8 mouse cellular contexts compared by ENCODE assay signal in genomic region chrX:7763631-7764393, GRCm38 (mm10). TPM values are rescaled to one million over a fixed set of nuclear protein-coding genes. Genes with fewer than 3 reads are reported as not detected.
A peak's percentile ranks its signal among the peaks of the same experiment; 100 is the strongest.
DNase-seq lines count a peak whose midpoint lies in the region; ATAC-seq and TF ChIP-seq lines count a peak whose summit lies in the region.

No protein-coding gene starts in this region.

- peak overlapping the region; percentile 64 for H3K4me3 ChIP-seq in lung, embryonic 14.5 days (ENCODE audit: low read depth, low read length)
- H3K4me3 ChIP-seq in neural tube, embryonic 15.5 days (replicated peaks) = peak overlapping the region; percentile 61

- peaks cover 28% of the 10 kb centered on the region for H3K36me3 ChIP-seq in lung, embryonic 14.5 days (ENCODE audit: insufficient read depth)
- H3K36me3 ChIP-seq in neural tube, embryonic 15.5 days = peaks cover 8% of the 10 kb centered on the region

- WGBS in lung, embryonic 14.5 days = 9% methylated on average over 22 of the region's 22 CpGs
- 18% methylated on average over 22 of the region's 22 CpGs for WGBS in neural tube, embryonic 15.5 days

- intact Hi-C loops in left cerebral cortex, postnatal 25 days (cut with DNase I) = loop anchor here (2.0 kb wide), 1 partner anchor 27 kb away; no protein-coding TSS in a partner anchor
- intact Hi-C loops in left cerebral cortex, postnatal 36 days (cut with DNase I) = no loop called here

- no peak for TF ChIP-seq CTCF in lung, embryonic 14.5 days (IDR thresholded peaks at IDR 0.05; ENCODE audit: low read depth)

- H3K9me3 ChIP-seq in lung, embryonic 14.5 days (ENCODE audit: low read depth, low read length) = no peaks in the 10 kb centered on the region
- no peaks in the 10 kb centered on the region for H3K9me3 ChIP-seq in neural tube, embryonic 15.5 days (replicated peaks)

- H3K4me1 ChIP-seq in lung, embryonic 14.5 days (ENCODE audit: insufficient read depth) = no peaks in the 10 kb centered on the region
- peaks cover 27% of the 10 kb centered on the region for H3K4me1 ChIP-seq in neural tube, embryonic 15.5 days

- H3K27me3 ChIP-seq in lung, embryonic 14.5 days (ENCODE audit: insufficient read depth, low read length) = no peaks in the 10 kb centered on the region
- H3K27me3 ChIP-seq in neural tube, embryonic 15.5 days (replicated peaks) = no peaks in the 10 kb centered on the region

- DNase-seq in left cerebral cortex, postnatal 25 days (ENCODE audit: low spot score in 2 of 2) = peak; percentile 20 to 32
- no peak for DNase-seq in left cerebral cortex, postnatal 36 days (ENCODE audit: low spot score in 2 of 2)
- DNase-seq in adrenal gland, postnatal 14 days = peak; percentile 29
- DNase-seq in heart, adult 18-20 months = peak; percentile 59 to 74
- DNase-seq in kidney, adult 11 months = peak; percentile 27
- peak; percentile 49 for DNase-seq in lung, embryonic 14.5 days
- no peak for DNase-seq in layer of hippocampus, postnatal 25 days (ENCODE audit: extremely low spot score in 1 of 2, low spot score in 1 of 2)

- peak overlapping the region; percentile 75; the same call in 1 of the 2 replicates for H3K27ac ChIP-seq in lung, embryonic 14.5 days (ENCODE audit: low read depth)
- no peak overlapping the region for H3K27ac ChIP-seq in neural tube, embryonic 15.5 days (replicated peaks)

- peak overlapping the region; percentile 67 for H3K9ac ChIP-seq in lung, embryonic 14.5 days
- peak overlapping the region; percentile 57 for H3K9ac ChIP-seq in neural tube, embryonic 15.5 days (replicated peaks)

- H3K4me2 ChIP-seq in lung, embryonic 14.5 days = peak overlapping the region; percentile 69
- H3K4me2 ChIP-seq in neural tube, embryonic 15.5 days = peak overlapping the region; percentile 63

- peak; percentile 30; the same call in 1 of the 2 replicates for ATAC-seq in lung, embryonic 14.5 days (ENCODE audit: insufficient read depth)
- no peak for ATAC-seq in neural tube, embryonic 15.5 days (ENCODE audit: low FRiP score)

RNA-seq across cellular contexts. Expression of gene Tfe3, which starts 1.5 kb away (rescaled TPM):
- 10 to 100 TPM; 29.9 to 36.0 TPM for total RNA-seq in left cerebral cortex, postnatal 25 days (2021)
- total RNA-seq in left cerebral cortex, postnatal 36 days (2021) = 10 to 100 TPM; 32.5 to 33.8 TPM
- 41.0 and 45.4 TPM in 2 replicates for total RNA-seq in adrenal gland, postnatal 14 days (2021)
- 10 to 100 TPM; 12.6 to 13.0 TPM for total RNA-seq in heart, adult 18-20 months (2021)
- polyA plus RNA-seq in lung, embryonic 14.5 days (2014; fragmentation: Nextera tagmentation; extraction: Ambion mirVana) = 21.7 and 22.5 TPM in 2 replicates
- polyA plus RNA-seq in neural tube, embryonic 15.5 days (2015; fragmentation: Nextera tagmentation; extraction: Ambion mirVana) = 24.7 and 25.2 TPM in 2 replicates
- total RNA-seq in layer of hippocampus, postnatal 25 days (2021) = 10 to 100 TPM; 28.7 to 33.5 TPM

RNA-seq across cellular contexts. Expression of gene Ccdc120, which starts 13.1 kb away (rescaled TPM):
- 10 to 100 TPM; 19.5 to 22.1 TPM for total RNA-seq in left cerebral cortex, postnatal 25 days (2021)
- 10 to 100 TPM; 22.8 to 24.8 TPM for total RNA-seq in left cerebral cortex, postnatal 36 days (2021)
- 4.2 TPM in 2 replicates for total RNA-seq in adrenal gland, postnatal 14 days (2021)
- under 1 TPM; 0.59 to 0.67 TPM for total RNA-seq in heart, adult 18-20 months (2021)
- 22.7 and 25.3 TPM in 2 replicates for polyA plus RNA-seq in lung, embryonic 14.5 days (2014; fragmentation: Nextera tagmentation; extraction: Ambion mirVana)
- polyA plus RNA-seq in neural tube, embryonic 15.5 days (2015; fragmentation: Nextera tagmentation; extraction: Ambion mirVana) = 50.8 and 56.3 TPM in 2 replicates
- total RNA-seq in layer of hippocampus, postnatal 25 days (2021) = 10 to 100 TPM; 17.0 to 20.9 TPM

RNA-seq across cellular contexts. Expression of gene Gripap1, which starts 25.8 kb away (rescaled TPM):
- total RNA-seq in left cerebral cortex, postnatal 25 days (2021) = 100 to 1,000 TPM in 1 of 2 experiments, 10 to 100 TPM in 1; 99.6 to 105 TPM
- 100 to 1,000 TPM in 1 of 2 experiments, 10 to 100 TPM in 1; 90.3 to 118 TPM for total RNA-seq in left cerebral cortex, postnatal 36 days (2021)
- 49.0 and 56.4 TPM in 2 replicates for total RNA-seq in adrenal gland, postnatal 14 days (2021)
- total RNA-seq in heart, adult 18-20 months (2021) = 10 to 100 TPM; 20.5 to 22.9 TPM
- polyA plus RNA-seq in lung, embryonic 14.5 days (2014; fragmentation: Nextera tagmentation; extraction: Ambion mirVana) = 30.7 and 34.1 TPM in 2 replicates
- 63.0 and 67.4 TPM in 2 replicates for polyA plus RNA-seq in neural tube, embryonic 15.5 days (2015; fragmentation: Nextera tagmentation; extraction: Ambion mirVana)
- 100 to 1,000 TPM in 1 of 2 experiments, 10 to 100 TPM in 1; 87.8 to 116 TPM for total RNA-seq in layer of hippocampus, postnatal 25 days (2021)

RNA-seq across cellular contexts. Expression of gene Praf2, which starts 35.6 kb away (rescaled TPM):
- 100 to 1,000 TPM in 1 of 2 experiments, 10 to 100 TPM in 1; 99.9 to 103 TPM for total RNA-seq in left cerebral cortex, postnatal 25 days (2021)
- total RNA-seq in left cerebral cortex, postnatal 36 days (2021) = 100 to 1,000 TPM in 1 of 2 experiments, 10 to 100 TPM in 1; 91.1 to 103 TPM
- 11.1 and 11.8 TPM in 2 replicates for total RNA-seq in adrenal gland, postnatal 14 days (2021)
- total RNA-seq in heart, adult 18-20 months (2021) = 1 to 10 TPM; 5.1 to 5.3 TPM
- 71.2 and 71.8 TPM in 2 replicates for polyA plus RNA-seq in lung, embryonic 14.5 days (2014; fragmentation: Nextera tagmentation; extraction: Ambion mirVana)
- 128 and 132 TPM in 2 replicates for polyA plus RNA-seq in neural tube, embryonic 15.5 days (2015; fragmentation: Nextera tagmentation; extraction: Ambion mirVana)
- total RNA-seq in layer of hippocampus, postnatal 25 days (2021) = 100 to 1,000 TPM; 100 to 109 TPM

RNA-seq across cellular contexts. Expression of gene Gm45208, which starts 41.8 kb away (rescaled TPM):
- not detected for total RNA-seq in left cerebral cortex, postnatal 25 days (2021)
- not detected for total RNA-seq in left cerebral cortex, postnatal 36 days (2021)
- total RNA-seq in adrenal gland, postnatal 14 days (2021) = 0.52 TPM in 1 of 2 replicates, not detected in the other
- not detected for total RNA-seq in heart, adult 18-20 months (2021)
- 0.49 and 1.1 TPM in 2 replicates for polyA plus RNA-seq in lung, embryonic 14.5 days (2014; fragmentation: Nextera tagmentation; extraction: Ambion mirVana)
- 1.4 TPM in 1 of 2 replicates, not detected in the other for polyA plus RNA-seq in neural tube, embryonic 15.5 days (2015; fragmentation: Nextera tagmentation; extraction: Ambion mirVana)
- total RNA-seq in layer of hippocampus, postnatal 25 days (2021) = not detected

Comparison
In these comparisons a context has a peak if more than half of its experiments do, and no peak if none do; other contexts are left out.
1. DNase-seq: peak in left cerebral cortex, postnatal 25 days (2 of 2), adrenal gland, postnatal 14 days (single experiment), heart, adult 18-20 months (2 of 2), kidney, adult 11 months (single experiment) and lung, embryonic 14.5 days (single experiment); none in left cerebral cortex, postnatal 36 days (0 of 2) and layer of hippocampus, postnatal 25 days (0 of 2).